Mouse (Mus musculus): ENCODE results near the gene Pax4.
A peak's percentile ranks its signal among the peaks of the same experiment; 100 is the strongest.

Gene Pax4

GRCm38 (mm10) chr6:28447937-28448336, 1.2 kb downstream of the Pax4 start:
- no peak for DNase-seq (ENCODE audit: low spot score in 2 of 2)

DNA sequence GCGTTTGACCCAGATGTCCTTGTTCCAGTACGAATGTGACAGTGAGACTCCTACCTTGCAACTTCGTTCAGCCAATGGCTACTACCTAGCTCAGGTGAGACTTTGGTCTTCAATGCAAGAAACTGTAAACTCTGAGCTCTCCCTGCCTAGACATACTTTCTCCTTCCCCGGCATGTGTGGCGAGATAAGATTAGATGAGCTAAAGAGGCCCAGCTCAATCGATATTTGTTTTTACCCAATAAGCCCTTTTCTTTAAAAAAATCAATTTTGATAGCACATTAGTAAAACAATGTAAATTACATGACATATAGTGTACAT, 17.7 kb downstream of the Pax4 start:
- DNase-seq (ENCODE audit: low spot score in 2 of 2), result no peak

DNA sequence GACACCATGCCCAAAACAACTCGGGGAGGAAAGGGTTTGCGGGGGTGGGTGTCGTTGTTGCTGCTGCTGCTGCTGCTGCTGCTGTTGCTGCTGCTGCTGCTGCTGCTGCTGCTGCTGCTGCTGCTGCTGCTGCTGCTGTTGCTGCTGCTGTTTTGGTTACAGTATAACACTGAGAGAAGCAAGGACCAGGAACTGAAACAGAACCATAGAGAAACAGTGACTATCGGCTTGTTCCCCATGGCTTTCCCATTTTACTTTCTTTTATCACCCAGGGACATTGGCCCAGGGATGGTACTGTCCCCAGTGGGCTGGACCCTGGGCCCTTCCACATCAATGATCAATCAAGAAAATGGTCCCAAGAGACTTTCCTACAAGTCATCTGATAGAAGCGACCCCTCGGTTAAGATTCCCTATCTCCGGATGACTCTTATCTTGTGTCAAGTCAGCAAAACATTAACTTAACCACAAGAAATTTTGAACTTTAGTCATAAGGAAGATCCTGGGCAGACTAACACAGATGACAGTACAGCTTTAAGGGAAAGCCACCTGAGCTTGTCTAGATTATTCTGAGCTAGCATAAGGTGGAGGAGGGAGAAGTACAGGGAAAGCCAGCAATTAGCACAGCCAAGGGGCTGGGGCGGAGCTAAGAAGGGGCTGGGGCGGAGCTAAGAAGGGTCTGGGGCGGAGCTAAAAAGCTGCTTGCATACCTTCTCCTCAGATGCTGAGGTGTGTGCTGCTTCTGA, 18.2 kb downstream of the Pax4 start:
- DNase-seq (ENCODE audit: low spot score in 2 of 2), result no peak

- no peak for DNase-seq (ENCODE audit: low spot score in 2 of 2)
Observed at GRCm38 (mm10) chr6:28429870-28430269, 19.3 kb downstream of the Pax4 start.

DNA sequence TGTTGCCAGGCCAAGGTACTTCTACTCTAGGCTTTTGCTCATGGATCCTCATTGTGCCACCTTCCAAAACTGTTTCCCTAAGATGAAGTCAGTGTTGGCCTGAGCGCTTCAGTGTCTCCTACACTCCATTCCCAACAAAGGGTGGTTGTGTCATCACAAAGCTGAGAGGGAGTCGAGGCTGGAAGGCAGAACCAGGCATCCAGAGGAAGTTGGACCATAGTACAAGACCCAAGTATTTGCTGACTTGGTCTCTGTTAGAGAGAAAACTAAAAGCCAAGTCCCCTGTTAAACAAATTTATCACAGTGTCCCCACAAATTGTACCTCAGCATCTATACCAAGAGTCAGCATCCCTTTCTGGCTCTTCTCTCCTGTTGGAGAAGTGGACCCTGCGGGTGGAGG, 20.9 kb downstream of the Pax4 start, which contains the start of gene Gcc1:
Gene Gcc1, minus strand, starts transcription at position 101 of the 400 bp plus-strand sequence.
- DNase-seq (ENCODE audit: low spot score in 2 of 2), result no peak

DNA sequence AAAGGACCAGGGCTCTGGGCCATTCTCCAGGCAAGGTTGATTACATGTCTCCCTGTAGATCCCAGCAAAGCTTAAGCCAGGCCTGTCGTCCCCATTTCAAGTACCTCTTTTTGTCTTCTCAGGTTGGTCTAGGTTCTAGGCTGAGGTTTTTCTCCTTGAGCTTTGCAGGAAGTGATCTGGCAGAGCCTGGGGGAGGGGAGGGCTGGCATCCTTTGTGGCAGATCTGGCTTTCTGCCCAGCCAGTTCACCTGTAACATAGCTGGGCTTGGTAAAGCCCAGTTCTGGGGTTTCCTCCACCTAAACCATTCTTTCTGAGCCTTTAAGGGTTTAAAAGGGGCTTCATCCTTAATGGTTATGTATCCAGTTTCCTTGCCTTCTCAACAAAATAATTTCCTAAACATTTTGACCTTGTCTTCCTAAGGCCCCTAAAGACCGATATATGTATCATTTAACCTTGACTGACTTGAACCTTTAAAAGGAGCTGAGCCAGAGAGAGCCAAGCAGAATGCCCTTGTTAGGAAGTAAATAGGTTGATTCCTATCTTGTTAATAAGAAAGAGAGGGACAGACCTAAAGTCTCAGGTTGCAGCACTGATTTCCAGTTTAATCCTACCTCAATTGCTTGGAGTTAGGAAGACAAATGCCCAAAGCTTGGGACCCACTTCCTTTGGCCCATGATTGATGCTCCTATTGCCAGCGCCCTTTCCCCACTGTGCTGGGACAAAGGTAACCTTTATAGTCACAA, 21.9 kb downstream of the Pax4 start, which contains the start of gene Fscn3:
Gene Fscn3, plus strand, starts transcription at position 694 of the 744 bp plus-strand sequence.
- DNase-seq (ENCODE audit: low spot score in 2 of 2), result no peak

DNA sequence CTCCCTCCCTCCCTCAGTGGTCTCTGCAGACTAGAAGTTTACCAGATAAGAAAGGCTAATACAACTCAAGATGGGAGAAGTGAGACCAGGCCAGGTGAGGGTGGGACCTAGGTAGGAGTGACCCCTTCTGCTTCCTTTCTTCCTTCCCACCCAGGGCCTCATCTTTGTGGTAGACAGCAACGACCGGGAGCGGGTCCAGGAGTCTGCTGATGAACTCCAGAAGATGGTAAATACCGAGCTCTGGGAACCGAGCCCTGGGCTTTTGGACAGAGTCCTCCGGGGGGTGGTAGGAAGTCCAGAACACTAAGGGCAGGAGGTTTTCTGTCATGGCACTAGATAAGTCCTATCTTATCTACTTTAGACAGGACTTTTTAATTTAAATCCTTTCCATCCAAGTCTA, 24.1 kb downstream of the Pax4 start:
- no peak for DNase-seq (ENCODE audit: low spot score in 2 of 2)

GRCm38 (mm10) chr6:28423767-28424695, 25.1 kb downstream of the Pax4 start:
- peak; percentile 34 to 68 for DNase-seq (ENCODE audit: low spot score in 2 of 2)

DNA sequence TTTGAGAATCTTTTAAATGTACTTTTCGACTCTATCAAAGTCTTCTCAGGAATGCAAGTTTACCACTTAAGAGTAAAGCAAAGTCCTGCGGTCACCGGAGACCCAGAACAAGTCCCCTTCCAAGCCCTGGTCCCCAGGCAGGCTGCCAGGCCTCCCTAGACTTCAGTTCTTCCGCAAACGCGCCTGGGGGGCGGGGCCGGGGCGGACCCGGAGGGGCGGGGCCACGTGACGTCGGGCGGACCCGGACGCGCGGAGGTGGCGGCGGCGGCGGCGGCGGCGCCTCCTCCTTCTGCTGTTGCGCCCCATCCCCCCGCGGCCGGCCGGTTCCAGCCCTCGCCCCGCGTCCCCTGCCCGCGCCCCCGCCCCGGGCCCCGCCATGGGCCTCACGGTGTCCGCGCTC, 25.8 kb downstream of the Pax4 start, which contains the start of gene Arf5:
Gene Arf5, plus strand, starts transcription at position 248 of the 400 bp plus-strand sequence.
- peak; percentile 91 to 97 for DNase-seq (ENCODE audit: low spot score in 2 of 2)

DNA sequence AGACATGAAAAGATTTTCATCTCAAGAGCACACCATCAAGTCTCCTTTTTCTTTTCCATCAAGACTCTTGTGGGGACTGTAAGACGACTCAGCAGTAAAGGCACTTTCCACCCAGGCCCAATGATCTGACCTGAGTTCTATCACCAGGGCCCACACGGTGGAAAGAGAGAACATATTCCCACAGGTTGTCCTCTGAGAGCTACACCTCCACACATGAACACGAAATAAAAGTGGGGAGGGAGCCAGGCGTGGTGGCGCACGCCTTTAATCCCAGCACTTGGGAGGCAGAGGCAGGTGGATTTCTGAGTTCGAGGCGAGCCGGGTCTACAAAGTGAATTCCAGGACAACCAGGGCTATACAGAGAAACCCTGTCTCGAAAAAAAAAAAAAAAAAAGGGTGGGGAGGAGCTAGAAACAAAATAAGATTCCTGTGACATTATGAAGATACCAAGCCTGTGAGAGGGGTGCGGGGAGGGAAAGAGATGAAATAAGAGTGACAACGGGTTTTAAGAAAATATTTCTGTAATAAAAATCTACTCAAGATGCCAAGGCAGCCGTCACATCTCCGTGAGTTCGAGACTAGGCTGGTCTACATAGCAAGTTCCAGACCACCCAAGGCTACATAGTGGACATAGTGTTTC, 26.4 kb downstream of the Pax4 start:
- no peak for DNase-seq (ENCODE audit: low spot score in 2 of 2)

GRCm38 (mm10) chr6:28421469-28422000, 27.6 kb downstream of the Pax4 start:
- DNase-seq (ENCODE audit: low spot score in 2 of 2), result peak; percentile 98 to 99

DNA sequence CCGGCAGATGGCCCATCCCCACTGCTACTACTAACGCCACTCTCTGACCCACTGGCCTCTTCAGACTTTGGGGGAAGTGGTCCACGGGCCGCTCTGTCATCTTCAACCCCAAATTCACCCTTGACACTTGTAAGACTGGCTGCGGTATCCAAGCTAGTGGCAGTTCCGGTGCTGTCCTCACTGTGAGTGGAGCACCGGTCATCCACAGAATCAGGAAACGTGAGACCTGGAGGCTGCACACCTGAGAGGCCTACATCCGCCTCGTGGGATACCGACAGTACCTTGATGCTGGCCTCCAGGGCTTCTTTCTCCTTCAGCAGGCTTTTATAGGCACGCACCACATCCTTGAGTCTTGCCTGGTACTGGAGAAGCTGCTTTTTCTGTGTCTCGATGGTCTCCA, 28.3 kb downstream of the Pax4 start:
- no peak for DNase-seq (ENCODE audit: low spot score in 2 of 2)

- DNase-seq (ENCODE audit: low spot score in 2 of 2), result no peak
Observed at GRCm38 (mm10) chr6:28420361-28420760, 28.8 kb downstream of the Pax4 start.

GRCm38 (mm10) chr6:28419673-28420072, 29.5 kb downstream of the Pax4 start:
- no peak for DNase-seq (ENCODE audit: low spot score in 2 of 2)

DNA sequence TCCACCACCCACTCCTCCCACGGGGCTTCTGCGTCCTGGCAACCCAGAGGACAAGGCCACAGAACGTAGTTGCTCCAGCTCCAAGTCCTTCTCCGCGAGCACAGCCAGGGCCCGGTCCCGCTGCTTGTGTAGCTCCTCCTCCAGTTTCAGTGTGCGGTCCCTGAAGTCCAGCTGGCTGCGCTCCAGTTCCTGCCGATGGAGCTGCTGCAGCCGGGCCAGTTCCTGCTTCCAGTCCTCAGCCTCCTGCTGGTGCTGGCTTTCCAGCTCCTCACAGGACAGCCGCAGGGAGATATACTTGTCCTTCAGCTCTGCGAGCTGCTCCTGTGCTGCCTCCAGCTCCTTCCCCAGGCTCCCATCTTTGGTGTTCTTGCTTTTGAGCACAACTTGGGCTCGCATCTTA, 30.7 kb downstream of the Pax4 start:
- DNase-seq (ENCODE audit: low spot score in 2 of 2), result no peak

GRCm38 (mm10) chr6:28416981-28417380, 32.2 kb downstream of the Pax4 start:
- no peak for DNase-seq (ENCODE audit: low spot score in 2 of 2)

DNA sequence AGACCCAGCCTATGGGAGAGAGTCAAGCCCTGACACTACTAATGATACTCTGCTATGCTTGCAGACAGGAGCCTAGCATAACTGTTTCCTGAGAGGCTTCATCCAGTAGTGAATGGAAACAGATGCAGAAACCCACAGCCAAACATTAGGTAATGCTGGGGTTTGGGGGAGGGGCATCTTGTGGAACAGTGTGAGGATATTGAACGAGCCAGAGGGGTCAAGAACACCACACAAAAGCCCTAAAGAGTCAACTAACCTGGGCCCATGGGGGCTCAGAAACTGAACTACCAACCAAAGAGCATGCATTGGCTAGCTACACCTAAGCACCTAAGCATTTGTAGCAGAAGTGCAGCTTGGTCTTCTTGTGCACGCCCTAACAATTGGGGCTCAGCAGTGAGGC, 37.9 kb downstream of the Pax4 start:
- DNase-seq (ENCODE audit: low spot score in 2 of 2), result no peak

- DNase-seq (ENCODE audit: low spot score in 2 of 2), result no peak
Observed at GRCm38 (mm10) chr6:28410053-28410452, 39.1 kb downstream of the Pax4 start.

- no peak for DNase-seq (ENCODE audit: low spot score in 2 of 2)
Observed at GRCm38 (mm10) chr6:28399791-28400190, 49.4 kb downstream of the Pax4 start.

GRCm38 (mm10) chr6:28398726-28399125, 50.4 kb downstream of the Pax4 start:
- DNase-seq (ENCODE audit: low spot score in 2 of 2), result no peak

- DNase-seq (ENCODE audit: low spot score in 2 of 2), result peak in 1 of 2 experiments; percentile 34
Observed at GRCm38 (mm10) chr6:28397681-28398203, 51.4 kb downstream of the Pax4 start, which contains the start of gene Zfp800. Gene Zfp800 (minus strand): TSS chr6:28398005.
